Mouse (Mus musculus) lung, embryonic 15.5 days (tissue): ENCODE results near the gene Slc6a13. TPM values are rescaled to one million over a fixed set of nuclear protein-coding genes. Genes with fewer than 3 reads are reported as not detected.

Experiments used
- ATAC-seq: fragments of 200-750 bp; cut with Nextera tagmentation; 2 replicates; pipeline ENCODE4 v1.8.0; 2017; ENCODE audit warnings: moderate number of reproducible peaks, borderline replicate concordance; ENCODE audit not compliant: low FRiP score, low TSS enrichment; ENCODE audit errors: extremely low read depth
- H3K27ac ChIP-seq: fragments of 300-500 bp; sonication (generic); 2 replicates; pipeline ENCODE4 v1.5.1; 2015; ENCODE audit warnings: moderate library complexity, mild to moderate bottlenecking, inconsistent platforms
- H3K27me3 ChIP-seq: fragments of 300-500 bp; sonication (generic); 2 replicates; pipeline ENCODE4 v1.6.1; 2015; ENCODE audit warnings: inconsistent platforms
- H3K36me3 ChIP-seq: fragments of 300-500 bp; sonication (generic); 2 replicates; pipeline ENCODE4 v1.6.1; 2015; ENCODE audit warnings: inconsistent platforms
- H3K4me1 ChIP-seq: fragments of 300-500 bp; sonication (generic); 2 replicates; pipeline ENCODE4 v1.6.1; 2015; ENCODE audit warnings: inconsistent platforms
- H3K4me2 ChIP-seq: fragments of 300-500 bp; sonication (generic); 2 replicates; pipeline ENCODE4 v1.6.1; 2015; ENCODE audit warnings: inconsistent platforms, mild to moderate bottlenecking, moderate library complexity
- H3K4me3 ChIP-seq: fragments of 300-500 bp; sonication (generic); 2 replicates; pipeline ENCODE4 v1.5.1; 2015; ENCODE audit warnings: mild to moderate bottlenecking, inconsistent platforms
- H3K9ac ChIP-seq: fragments of 300-500 bp; sonication (generic); 2 replicates; pipeline ENCODE4 v1.6.1; 2015; ENCODE audit warnings: inconsistent platforms
- H3K9me3 ChIP-seq: fragments of 300-500 bp; sonication (generic); 2 replicates; pipeline ENCODE4 v1.6.1; 2016; ENCODE audit warnings: inconsistent platforms
- WGBS: fragments of 180-500 bp; shearing (Covaris S2); methylation state at CpG from one replicate; pipeline ENCODE4 v1.1.7; 2015; 5-methylcytosine and 5-hydroxymethylcytosine counted together
- polyA plus RNA-seq: library from polyadenylated mRNA; unstranded; fragments of >200 nt; fragmentation: Nextera tagmentation; extraction: Ambion mirVana; gene quantifications from 2 replicates; pipeline ENCODE4 v1.2.1, GENCODE M21; 2015

Gene Slc6a13
- 0.67 and 1.9 TPM in 2 replicates for polyA plus RNA-seq

DNA sequence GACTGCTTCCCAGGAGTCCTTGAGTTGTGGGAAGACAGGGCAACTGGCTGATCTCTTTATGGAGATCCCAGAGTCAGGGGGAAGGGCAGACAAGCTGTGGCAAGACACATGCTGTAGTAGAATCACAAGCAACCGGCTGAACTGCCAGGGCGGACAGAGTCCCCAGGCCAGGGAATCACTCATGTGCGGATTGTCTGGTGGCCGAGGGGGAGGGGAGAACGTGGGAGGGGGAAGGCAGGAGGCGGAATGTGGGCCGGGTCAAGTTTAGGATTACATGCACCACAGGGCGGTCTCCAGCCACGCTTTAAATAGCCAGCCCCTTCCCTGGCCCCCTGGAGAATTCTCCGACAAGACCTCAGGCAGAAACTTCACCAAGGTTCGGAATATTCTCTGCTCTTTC lies at the start of gene Slc6a13:
Slc6a13 (plus strand) TSS at position 274 of the 400 bp plus-strand sequence.
- Histone ChIP-seq H3K27me3 (no peaks in the 10 kb centered on the region), H3K36me3 (no peaks in the 10 kb centered on the region), H3K4me3 (no peak within 1 kb of the TSS), H3K4me1 (no peaks in the 10 kb centered on the region; the same call in 1 of the 2 replicates), H3K9ac (no peak within 1 kb of the TSS), H3K4me2 (peak within 1 kb of the TSS; percentile 27), H3K9me3 (no peaks in the 10 kb centered on the region), H3K27ac (no peak within 1 kb of the TSS)
- WGBS, result under 1% methylated on average over 11 of the region's 11 CpGs
- peak; percentile 62; the same call in 1 of the 2 replicates for ATAC-seq

DNA sequence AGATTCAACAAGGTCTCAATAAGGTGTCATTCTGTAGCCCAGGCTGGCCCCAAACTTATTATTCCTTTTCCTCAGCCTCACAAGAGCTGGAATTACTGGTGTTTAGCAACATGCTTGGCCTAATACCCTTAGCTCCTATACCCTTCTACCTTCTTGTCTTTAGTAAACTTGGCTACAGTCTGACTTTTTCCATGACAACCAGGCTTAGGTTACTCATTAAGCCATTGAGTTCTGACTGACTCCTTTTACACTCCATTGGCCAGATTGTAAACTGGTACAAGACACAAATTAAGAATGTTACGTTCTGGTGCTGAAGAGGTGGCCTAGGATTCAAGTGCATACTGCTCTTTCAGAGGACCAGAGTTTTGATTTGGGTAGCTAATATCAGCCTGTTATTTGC lies 49.6 kb upstream of the Slc6a13 start:
- Histone ChIP-seq H3K4me3 (no peak overlapping the region), H3K36me3 (no peaks in the 10 kb centered on the region), H3K27ac (no peak overlapping the region), H3K4me1 (peaks cover 3% of the 10 kb centered on the region; the same call in 1 of the 2 replicates), H3K27me3 (no peaks in the 10 kb centered on the region), H3K9me3 (no peaks in the 10 kb centered on the region), H3K9ac (no peak overlapping the region), H3K4me2 (no peak overlapping the region)
- 78% methylated on average over 1 of the region's 1 CpGs for WGBS
- ATAC-seq, result no peak

DNA sequence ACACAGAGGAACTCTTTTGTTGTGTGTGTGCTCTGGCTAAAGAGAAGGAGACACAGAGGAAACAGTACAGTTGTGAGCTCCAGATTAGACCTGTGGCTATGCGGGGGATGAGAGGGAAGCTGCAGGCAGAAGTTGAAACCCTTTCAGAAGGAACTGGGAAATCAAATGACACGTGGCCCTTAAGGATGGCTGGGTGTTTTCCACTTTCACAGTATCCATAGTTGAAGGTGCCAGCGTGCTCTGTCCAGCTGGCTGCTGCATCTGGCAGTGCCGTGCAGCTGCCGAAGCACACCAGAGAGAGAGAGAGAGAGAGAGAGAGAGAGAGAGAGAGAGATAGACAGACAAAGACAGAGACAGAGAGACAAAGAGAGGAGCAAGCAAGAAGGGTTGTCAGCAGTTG lies 48.8 kb upstream of the Slc6a13 start:
- Histone ChIP-seq H3K27me3 (no peaks in the 10 kb centered on the region), H3K4me2 (no peak overlapping the region), H3K4me3 (no peak overlapping the region), H3K27ac (no peak overlapping the region), H3K4me1 (peaks cover 3% of the 10 kb centered on the region; the same call in 1 of the 2 replicates), H3K9me3 (no peaks in the 10 kb centered on the region), H3K9ac (no peak overlapping the region), H3K36me3 (no peaks in the 10 kb centered on the region)
- WGBS, result 62% methylated on average over 5 of the region's 5 CpGs
- ATAC-seq, result no peak

DNA sequence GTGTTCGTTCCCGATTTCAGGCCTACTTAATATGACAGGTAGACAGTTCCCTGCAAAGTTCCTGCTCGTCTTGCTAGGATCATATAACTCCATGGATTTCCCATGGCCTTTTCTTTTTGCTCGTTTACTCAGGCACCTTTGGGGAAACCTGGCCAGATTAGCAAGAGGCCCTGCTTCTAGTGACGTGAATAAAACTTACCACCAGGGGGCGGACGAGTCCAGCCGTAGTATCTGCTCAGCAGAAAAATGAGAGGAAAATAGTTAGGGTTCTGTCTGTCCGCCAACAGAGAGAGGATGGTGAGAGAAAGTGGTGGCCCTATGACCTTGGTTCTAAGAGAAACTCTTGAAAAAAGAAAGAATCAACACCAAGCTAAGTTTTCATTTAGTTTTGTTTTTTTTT lies 39.5 kb upstream of the Slc6a13 start:
- Histone ChIP-seq H3K27me3 (no peaks in the 10 kb centered on the region), H3K27ac (no peak overlapping the region), H3K4me1 (no peaks in the 10 kb centered on the region), H3K4me2 (no peak overlapping the region), H3K9ac (no peak overlapping the region), H3K36me3 (no peaks in the 10 kb centered on the region), H3K4me3 (no peak overlapping the region), H3K9me3 (no peaks in the 10 kb centered on the region)
- ATAC-seq, result no peak
- 25% methylated on average over 9 of the region's 9 CpGs for WGBS

DNA sequence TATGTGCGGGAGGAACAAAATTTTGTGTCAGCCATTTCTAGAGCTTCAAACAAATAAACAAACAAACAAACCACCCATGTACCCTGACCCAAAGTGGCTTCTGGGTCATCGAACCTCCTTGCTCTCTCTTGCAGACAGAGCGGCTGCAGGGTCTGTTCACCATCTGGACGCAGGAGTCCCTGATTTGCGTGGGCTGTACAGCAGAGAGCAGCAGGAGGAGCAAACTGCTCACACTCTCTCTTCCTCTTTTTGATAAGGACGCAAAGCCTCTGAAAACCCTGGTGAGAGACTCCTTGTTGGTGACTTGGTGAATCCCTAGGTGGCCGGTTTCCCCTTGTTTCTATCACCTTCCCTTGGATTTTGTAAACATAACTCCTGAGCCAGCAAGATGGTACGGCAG lies 38.8 kb upstream of the Slc6a13 start:
- H3K9ac ChIP-seq, result no peak overlapping the region
- no peaks in the 10 kb centered on the region for H3K4me1 ChIP-seq
- no peak overlapping the region for H3K4me3 ChIP-seq
- no peaks in the 10 kb centered on the region for H3K9me3 ChIP-seq
- no peak overlapping the region for H3K27ac ChIP-seq
- 67% methylated on average over 8 of the region's 8 CpGs for WGBS
- H3K27me3 ChIP-seq, result no peaks in the 10 kb centered on the region
- H3K36me3 ChIP-seq, result no peaks in the 10 kb centered on the region
- no peak overlapping the region for H3K4me2 ChIP-seq
- ATAC-seq, result no peak

DNA sequence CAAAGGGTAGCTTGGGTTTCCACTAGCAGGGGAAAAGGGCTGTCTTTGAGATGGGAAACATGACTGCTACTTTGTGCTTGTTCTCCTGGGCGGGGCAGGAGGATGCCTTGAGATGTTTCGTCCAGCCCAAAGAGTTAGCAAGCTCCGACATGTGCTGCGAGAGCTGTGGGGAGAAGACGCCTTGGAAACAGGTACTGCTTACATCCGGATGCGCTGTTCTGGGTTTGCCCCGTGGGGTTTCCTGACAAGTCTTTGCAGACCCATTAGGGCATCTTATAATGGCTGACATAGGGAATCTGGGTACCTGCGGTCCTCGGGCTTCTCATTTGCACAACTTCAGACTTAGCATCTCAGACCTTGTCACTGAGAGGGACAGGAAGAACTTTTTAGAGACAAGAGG lies 38.0 kb upstream of the Slc6a13 start:
- Histone ChIP-seq H3K27ac (no peak overlapping the region), H3K4me2 (no peak overlapping the region), H3K9me3 (no peaks in the 10 kb centered on the region), H3K36me3 (no peaks in the 10 kb centered on the region), H3K4me3 (no peak overlapping the region), H3K9ac (no peak overlapping the region), H3K27me3 (no peaks in the 10 kb centered on the region), H3K4me1 (no peaks in the 10 kb centered on the region)
- no peak for ATAC-seq
- WGBS, result 89% methylated on average over 10 of the region's 10 CpGs

DNA sequence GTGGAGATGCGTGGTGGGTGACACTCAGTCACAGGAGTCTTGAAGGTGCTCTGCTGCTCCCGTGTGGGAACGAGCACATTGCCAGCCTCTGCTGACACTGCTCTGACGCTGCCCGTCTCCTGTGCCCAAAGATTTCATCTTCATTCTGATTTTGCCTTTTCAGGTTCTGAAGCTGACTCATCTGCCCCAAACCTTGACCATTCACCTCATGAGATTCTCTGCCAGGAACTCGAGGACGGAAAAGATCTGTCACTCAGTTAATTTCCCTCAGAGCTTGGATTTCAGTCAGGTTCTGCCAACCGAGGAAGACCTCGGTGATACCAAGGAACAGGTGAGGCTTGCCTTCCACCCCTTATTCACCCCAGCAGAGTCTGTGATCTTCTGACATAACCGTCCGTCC lies 37.5 kb upstream of the Slc6a13 start:
- 87% methylated on average over 11 of the region's 11 CpGs for WGBS
- H3K27me3 ChIP-seq, result no peaks in the 10 kb centered on the region
- H3K9ac ChIP-seq, result no peak overlapping the region
- no peaks in the 10 kb centered on the region for H3K4me1 ChIP-seq
- H3K4me2 ChIP-seq, result no peak overlapping the region
- no peaks in the 10 kb centered on the region for H3K9me3 ChIP-seq
- H3K36me3 ChIP-seq, result no peaks in the 10 kb centered on the region
- H3K27ac ChIP-seq, result no peak overlapping the region
- no peak for ATAC-seq
- H3K4me3 ChIP-seq, result no peak overlapping the region

DNA sequence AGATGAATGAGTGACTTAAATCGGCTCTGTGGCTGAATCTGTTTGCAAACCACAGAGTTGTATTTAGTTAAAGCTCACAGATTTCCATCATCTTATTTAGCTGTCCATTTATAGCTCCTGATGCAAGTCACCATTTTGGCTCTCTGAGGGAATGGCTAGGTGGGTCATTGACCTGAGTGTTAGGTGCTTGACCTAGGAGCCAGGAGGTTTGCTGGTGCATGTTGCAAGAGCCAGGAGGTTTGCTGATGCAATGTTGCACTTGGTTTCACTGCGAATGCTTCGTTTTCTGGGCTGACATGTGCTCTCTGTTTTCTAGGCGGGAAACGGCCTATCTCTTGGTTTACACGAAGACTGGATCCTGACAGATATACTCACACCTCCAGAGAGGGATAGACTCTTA lies 29.9 kb upstream of the Slc6a13 start:
- Histone ChIP-seq H3K4me3 (no peak overlapping the region), H3K9me3 (no peaks in the 10 kb centered on the region), H3K9ac (no peak overlapping the region), H3K4me2 (no peak overlapping the region), H3K27me3 (no peaks in the 10 kb centered on the region; the same call in 1 of the 2 replicates), H3K4me1 (no peaks in the 10 kb centered on the region), H3K27ac (no peak overlapping the region), H3K36me3 (no peaks in the 10 kb centered on the region)
- no peak for ATAC-seq
- 73% methylated on average over 6 of the region's 6 CpGs for WGBS

DNA sequence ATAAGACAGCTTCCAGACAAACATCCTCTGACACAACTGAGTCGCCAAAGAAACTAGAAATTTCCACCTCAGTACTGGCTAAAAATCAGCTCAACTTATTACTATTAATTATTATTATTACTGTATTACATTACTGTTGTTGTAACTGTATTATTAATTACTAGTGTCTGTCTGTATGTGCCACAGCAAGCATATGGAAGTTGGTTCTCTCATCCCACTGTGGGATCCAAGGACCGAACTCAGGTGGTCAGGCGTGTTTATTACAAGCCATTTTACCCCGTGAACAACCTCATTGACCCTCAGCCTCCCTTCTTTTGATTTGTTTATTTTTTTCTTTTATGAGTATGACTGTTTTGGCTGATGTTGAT lies 28.3 kb upstream of the Slc6a13 start:
- Histone ChIP-seq H3K4me1 (no peaks in the 10 kb centered on the region), H3K9me3 (no peaks in the 10 kb centered on the region), H3K27ac (no peak overlapping the region), H3K4me3 (no peak overlapping the region), H3K4me2 (peak overlapping the region; percentile 64; the same call in 1 of the 2 replicates), H3K36me3 (no peaks in the 10 kb centered on the region), H3K9ac (no peak overlapping the region), H3K27me3 (no peaks in the 10 kb centered on the region; the same call in 1 of the 2 replicates)
- 11% methylated on average over 4 of the region's 4 CpGs for WGBS
- ATAC-seq, result no peak

DNA sequence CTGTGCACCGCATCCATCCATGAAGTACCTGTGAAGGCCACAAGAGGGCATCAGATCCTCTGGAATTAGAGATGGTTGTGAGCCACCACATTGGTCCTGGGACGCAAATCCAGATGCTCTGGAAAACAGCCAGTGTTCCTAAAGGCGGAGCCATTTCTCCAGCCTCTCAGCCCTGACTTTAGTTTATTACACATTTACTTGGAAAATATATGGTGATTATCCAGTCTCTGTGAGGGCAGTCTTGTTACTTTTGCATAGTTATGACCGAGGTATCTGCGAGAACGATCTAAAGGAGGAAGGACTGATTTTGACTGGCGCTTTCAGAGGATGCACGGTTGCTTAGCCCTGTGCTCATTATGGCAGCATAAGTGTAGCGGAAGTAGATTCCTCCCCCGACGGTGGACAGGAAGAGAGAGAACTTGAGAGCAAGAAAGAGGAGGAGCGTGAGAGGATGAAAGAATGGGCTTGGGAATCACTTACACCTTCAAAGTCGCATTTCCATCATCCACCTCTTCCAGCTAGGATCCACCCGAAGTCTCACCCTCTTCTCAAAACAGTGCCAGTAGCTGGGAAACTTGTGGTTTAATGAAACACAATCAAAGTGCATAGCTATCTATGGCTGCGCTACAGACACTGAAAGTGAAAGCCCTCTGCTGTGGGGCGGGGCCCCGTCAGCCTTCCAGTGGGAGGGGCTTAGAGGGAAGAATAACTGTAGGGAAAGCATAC lies 27.8 kb upstream of the Slc6a13 start:
- Histone ChIP-seq H3K9ac (no peak overlapping the region), H3K4me1 (no peaks in the 10 kb centered on the region), H3K27ac (peak overlapping the region; percentile 41), H3K4me2 (peak overlapping the region; percentile 64), H3K4me3 (peak overlapping the region; percentile 39), H3K27me3 (no peaks in the 10 kb centered on the region; the same call in 1 of the 2 replicates), H3K36me3 (no peaks in the 10 kb centered on the region), H3K9me3 (no peaks in the 10 kb centered on the region)
- 11% methylated on average over 17 of the region's 17 CpGs for WGBS
- ATAC-seq, result peak; percentile 91

DNA sequence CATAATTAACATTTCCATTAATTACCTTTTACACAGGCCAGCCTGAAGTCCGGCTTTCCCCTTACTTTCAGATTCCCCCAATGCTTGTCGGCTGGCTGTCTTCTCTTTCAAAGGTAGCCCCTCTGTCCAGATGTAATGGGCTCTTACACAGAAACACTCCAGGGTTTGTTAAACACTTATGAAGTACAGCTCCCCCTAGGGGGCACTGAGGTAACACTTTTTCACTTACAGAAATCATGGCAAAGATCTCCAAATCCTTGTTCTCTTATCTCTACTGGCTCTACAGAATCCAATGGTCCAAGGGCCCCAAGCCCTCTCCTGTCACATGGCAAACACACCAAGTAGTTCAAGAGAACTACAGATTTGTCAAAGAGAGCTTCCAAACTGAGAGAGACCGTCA lies 25.7 kb upstream of the Slc6a13 start:
- Histone ChIP-seq H3K4me1 (no peaks in the 10 kb centered on the region), H3K4me3 (no peak overlapping the region), H3K27ac (no peak overlapping the region), H3K4me2 (no peak overlapping the region), H3K36me3 (no peaks in the 10 kb centered on the region), H3K9ac (no peak overlapping the region), H3K9me3 (no peaks in the 10 kb centered on the region), H3K27me3 (no peaks in the 10 kb centered on the region; the same call in 1 of the 2 replicates)
- 76% methylated on average over 3 of the region's 3 CpGs for WGBS
- no peak for ATAC-seq

DNA sequence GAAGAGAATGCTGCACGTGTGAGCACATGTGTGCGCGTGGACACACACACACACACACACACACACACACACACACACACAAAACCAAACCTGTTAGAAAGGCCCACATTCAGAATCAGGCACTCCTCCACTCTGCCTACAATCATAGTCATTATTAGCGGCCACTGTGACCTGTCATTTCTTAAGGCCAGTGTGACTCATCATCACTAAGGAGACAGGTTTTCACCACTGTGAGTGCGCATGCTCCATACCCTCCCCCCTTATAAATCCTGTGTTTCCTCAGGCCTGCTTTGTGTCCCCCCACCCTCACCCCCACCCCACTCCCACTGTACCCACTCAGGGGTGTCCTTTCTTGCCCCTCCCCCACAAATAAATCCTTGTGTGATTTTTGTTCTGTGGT lies 15.9 kb upstream of the Slc6a13 start:
- H3K36me3 ChIP-seq, result no peaks in the 10 kb centered on the region
- H3K9ac ChIP-seq, result no peak overlapping the region
- no peaks in the 10 kb centered on the region for H3K9me3 ChIP-seq
- no peak overlapping the region for H3K27ac ChIP-seq
- H3K4me1 ChIP-seq, result no peaks in the 10 kb centered on the region
- H3K4me2 ChIP-seq, result no peak overlapping the region
- ATAC-seq, result no peak
- no peaks in the 10 kb centered on the region for H3K27me3 ChIP-seq
- no peak overlapping the region for H3K4me3 ChIP-seq
- WGBS, result 88% methylated on average over 5 of the region's 5 CpGs
